Mouse (Mus musculus) ES-E14 (cell line): ENCODE measurements around the gene Scrg1.

ENCODE experiments used
- CHD2 ChIP-seq: IDR thresholded peaks from 2 replicates; pipeline ENCODE4 v1.6.1; 2014; ENCODE audit warnings: mild to moderate bottlenecking, low read depth, low read length, inconsistent platforms
- HCFC1 ChIP-seq: IDR thresholded peaks from 2 replicates; pipeline ENCODE4 v1.6.1; 2012; ENCODE audit warnings: low read length, inconsistent platforms, borderline replicate concordance; ENCODE audit not compliant: insufficient read depth
- MAFK ChIP-seq: IDR thresholded peaks from 2 replicates; pipeline ENCODE4 v1.6.1; 2014; ENCODE audit warnings: mild to moderate bottlenecking, low read depth, low read length, inconsistent platforms; ENCODE audit not compliant: insufficient read depth

DNA sequence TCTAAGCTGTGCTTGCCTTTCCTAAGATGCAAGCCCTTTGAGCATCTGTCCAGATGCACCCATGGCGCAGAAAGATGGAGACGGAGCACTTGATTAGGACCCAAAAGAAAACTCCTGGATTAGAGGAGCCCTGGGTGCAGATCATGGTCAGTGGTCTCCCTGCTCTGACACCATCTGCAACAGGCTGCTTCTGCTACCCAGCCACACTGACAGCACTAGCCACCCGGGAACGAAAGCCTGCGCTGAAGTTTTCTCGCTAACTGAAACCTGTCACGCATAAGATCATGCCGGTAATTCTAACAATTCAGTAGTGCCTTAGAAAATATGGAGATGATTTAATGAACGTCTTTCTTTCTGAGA is 19.3 kb upstream of the Scrg1 start:
- TF ChIP-seq MAFK, result no peak
- no peak for TF ChIP-seq HCFC1
- TF ChIP-seq CHD2, result no peak
